Mouse (Mus musculus): ENCODE data around the gene Gm11096.

The Gm11096 gene

DNA sequence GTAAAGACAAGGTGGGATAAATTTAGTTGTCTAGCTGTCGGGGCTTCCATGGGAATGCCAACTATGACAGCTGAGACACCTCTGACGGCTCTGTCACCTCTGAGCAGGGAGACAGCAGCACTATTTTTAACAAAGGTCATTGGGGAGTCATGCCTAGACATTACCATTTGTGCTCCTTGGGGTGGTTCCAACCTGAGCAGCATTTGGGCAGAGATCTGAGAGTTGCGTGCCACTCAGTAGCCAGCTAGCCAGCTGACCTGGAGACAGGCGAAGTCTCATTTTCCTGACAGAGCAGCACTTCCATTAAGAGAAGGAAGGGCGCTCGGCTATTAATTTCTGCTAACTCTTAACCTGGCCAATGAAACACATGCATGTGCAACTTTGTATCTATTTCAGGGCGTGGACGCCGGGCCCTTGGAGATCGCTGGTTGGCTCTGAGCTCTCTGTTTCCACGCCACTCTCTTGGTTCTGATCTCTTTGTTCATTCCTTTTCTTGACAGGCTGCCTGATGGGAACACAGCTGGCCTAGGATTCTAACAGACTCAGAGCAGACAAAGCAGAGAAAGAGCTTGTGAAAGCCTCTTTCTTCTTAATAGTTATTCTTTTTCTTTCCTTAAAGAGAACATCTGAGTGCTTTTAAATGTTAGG is 40.4 kb downstream of the Gm11096 start:
- no peak for DNase-seq

DNA sequence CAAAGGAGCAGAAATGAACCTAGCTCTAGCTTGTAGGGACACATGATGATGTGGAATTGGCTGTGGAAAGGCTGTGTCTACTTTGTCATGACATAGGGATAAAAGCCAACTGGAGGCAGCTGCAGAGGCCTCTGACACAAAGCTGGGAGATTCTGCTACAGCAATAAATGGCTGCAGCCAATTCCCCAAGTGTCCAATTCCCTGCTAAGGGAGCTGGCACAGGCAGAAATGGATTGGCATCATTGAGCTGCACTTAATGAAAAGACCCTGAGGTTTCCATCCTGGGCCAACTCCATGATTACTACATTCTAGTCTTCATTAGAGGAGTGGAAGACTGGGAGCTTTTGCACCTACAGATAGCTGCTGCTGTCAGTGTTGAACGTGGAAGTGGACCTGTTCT is 44.8 kb downstream of the Gm11096 start:
- DNase-seq = no peak
